Mouse (Mus musculus) neural tube, embryonic 14.5 days (tissue): ENCODE measurements around the gene Nkd1. TPM values are rescaled to one million over a fixed set of nuclear protein-coding genes. Genes with fewer than 3 reads are reported as not detected.
A peak's percentile ranks its signal among the peaks of the same experiment; 100 is the strongest.

Experiments used
- ATAC-seq: fragments of 200-750 bp; cut with Nextera tagmentation; 2 replicates; pipeline ENCODE4 v1.8.0; 2017; ENCODE audit warnings: low read depth, mild to moderate bottlenecking, moderate TSS enrichment, moderate library complexity
- H3K27ac ChIP-seq: fragments of 300-500 bp; sonication (generic); 2 replicates; pipeline ENCODE4 v1.5.1; 2014; ENCODE audit warnings: low read depth, mild to moderate bottlenecking, control low read depth, low read length, moderate library complexity, mixed read lengths
- H3K27me3 ChIP-seq: fragments of 300-500 bp; sonication (generic); 2 replicates; pipeline ENCODE4 v1.6.1; 2014; ENCODE audit warnings: low read length; ENCODE audit not compliant: control insufficient read depth, insufficient read depth
- H3K36me3 ChIP-seq: fragments of 300-500 bp; sonication (generic); 2 replicates; pipeline ENCODE4 v1.6.1; 2014; ENCODE audit warnings: low read length, mixed read lengths; ENCODE audit not compliant: control insufficient read depth, insufficient read depth
- H3K4me1 ChIP-seq: fragments of 300-500 bp; sonication (generic); 2 replicates; pipeline ENCODE4 v1.6.1; 2014; ENCODE audit warnings: low read length; ENCODE audit not compliant: control insufficient read depth, insufficient read depth
- H3K4me2 ChIP-seq: fragments of 300-500 bp; sonication (generic); 2 replicates; pipeline ENCODE4 v1.6.1; 2014; ENCODE audit warnings: mild to moderate bottlenecking, low read depth, low read length, control low read depth
- H3K4me3 ChIP-seq: fragments of 300-500 bp; sonication (generic); 2 replicates; pipeline ENCODE4 v1.5.1; 2014; ENCODE audit warnings: low read depth, low read length, control low read depth, mixed read lengths
- H3K9ac ChIP-seq: fragments of 300-500 bp; sonication (generic); replicated peaks from 2 replicates; pipeline ENCODE4 v1.6.1; 2014; ENCODE audit warnings: low read depth, mild to moderate bottlenecking, control low read depth, low read length, mixed read lengths
- H3K9me3 ChIP-seq: fragments of 300-500 bp; sonication (generic); 2 replicates; pipeline ENCODE4 v1.6.1; 2016; ENCODE audit warnings: low read length; ENCODE audit not compliant: control insufficient read depth
- WGBS: fragments of 180-500 bp; shearing (Covaris S2); extraction: QIAGEN DNeasy Blood & Tissue Kit; methylation state at CpG from one replicate; pipeline ENCODE4 v1.1.7; 2014; 5-methylcytosine and 5-hydroxymethylcytosine counted together
- polyA plus RNA-seq: library from polyadenylated mRNA; unstranded; fragments of >200 nt; fragmentation: Nextera tagmentation; extraction: Ambion mirVana; gene quantifications from 2 replicates; pipeline ENCODE4 v1.2.1, GENCODE M21; 2014

Nkd1 gene
- polyA plus RNA-seq, 1 experiment from 2014 or later: 29.9 TPM

- Histone ChIP-seq H3K27me3 (no peaks in the 10 kb centered on the region), H3K9ac (no peak overlapping the region), H3K4me1 (peaks cover 22% of the 10 kb centered on the region), H3K27ac (no peak overlapping the region), H3K4me3 (no peak overlapping the region), H3K4me2 (no peak overlapping the region), H3K36me3 (no peaks in the 10 kb centered on the region), H3K9me3 (no peaks in the 10 kb centered on the region)
- 70% methylated on average over 7 of the region's 7 CpGs for WGBS
- ATAC-seq: no peak
Measured at GRCm38 (mm10) chr8:88569366-88569765, 48.2 kb downstream of the Nkd1 start.

- ATAC-seq: no peak
- peaks cover 22% of the 10 kb centered on the region for H3K4me1 ChIP-seq
Measured at GRCm38 (mm10) chr8:88570293-88570998, 49.3 kb downstream of the Nkd1 start.

DNA sequence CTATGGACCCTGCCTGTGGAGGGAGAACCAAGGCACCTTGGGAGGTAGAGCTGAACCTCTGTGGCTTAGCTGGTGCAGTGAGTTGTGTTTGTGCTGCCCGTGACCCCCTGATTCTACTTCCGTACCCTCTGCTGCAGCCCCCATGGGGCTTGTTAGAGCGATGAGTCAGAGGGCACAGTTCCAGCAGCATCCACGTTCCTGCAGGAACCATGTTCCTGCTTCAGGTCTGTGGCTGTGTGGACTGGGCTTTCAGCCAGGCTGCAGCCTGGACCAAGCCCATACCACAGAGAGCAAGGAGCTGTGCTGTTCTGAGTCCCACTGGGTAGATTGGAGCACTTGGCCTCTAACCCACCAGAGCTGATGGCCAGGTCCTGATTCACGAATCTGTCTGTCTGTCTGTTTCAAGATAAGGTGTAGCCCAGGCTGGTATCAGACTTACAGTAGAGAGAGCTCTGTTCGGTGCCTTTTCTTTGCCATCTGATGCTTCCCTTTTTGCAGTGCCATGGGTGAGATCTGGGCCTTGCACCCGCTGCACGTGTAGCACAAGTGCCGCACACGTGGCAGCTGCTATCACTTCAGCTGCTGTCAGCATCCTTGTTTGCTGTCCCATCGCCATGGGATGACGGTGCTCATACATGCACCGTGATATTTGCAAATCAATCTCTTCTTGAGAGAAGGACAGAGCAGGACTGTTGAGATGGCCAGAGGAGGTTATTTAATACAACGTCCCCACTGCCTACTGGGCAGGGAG lies 50.5 kb downstream of the Nkd1 start:
- Histone ChIP-seq H3K4me2 (no peak overlapping the region), H3K9ac (no peak overlapping the region), H3K36me3 (no peaks in the 10 kb centered on the region), H3K4me3 (no peak overlapping the region), H3K27ac (no peak overlapping the region), H3K27me3 (no peaks in the 10 kb centered on the region), H3K9me3 (no peaks in the 10 kb centered on the region), H3K4me1 (peaks cover 22% of the 10 kb centered on the region)
- 72% methylated on average over 14 of the region's 14 CpGs for WGBS
- no peak for ATAC-seq

More at GRCm38 (mm10) chr8:88570293-88570998, 49.3 kb downstream of the Nkd1 start:
- no peaks in the 10 kb centered on the region for H3K36me3 ChIP-seq
- H3K9me3 ChIP-seq: no peaks in the 10 kb centered on the region
- H3K27ac ChIP-seq: no peak overlapping the region
- no peaks in the 10 kb centered on the region for H3K27me3 ChIP-seq
- H3K4me2 ChIP-seq: no peak overlapping the region
- H3K4me3 ChIP-seq: no peak overlapping the region
- no peak overlapping the region for H3K9ac ChIP-seq
- WGBS: 53% methylated on average over 10 of the region's 10 CpGs

- H3K4me2 ChIP-seq: no peak overlapping the region
- H3K4me3 ChIP-seq: no peak overlapping the region
- no peak for ATAC-seq
- H3K36me3 ChIP-seq: no peaks in the 10 kb centered on the region
- H3K9ac ChIP-seq: no peak overlapping the region
- no peaks in the 10 kb centered on the region for H3K27me3 ChIP-seq
- no peak overlapping the region for H3K27ac ChIP-seq
- 84% methylated on average over 12 of the region's 12 CpGs for WGBS
- peaks cover 22% of the 10 kb centered on the region for H3K4me1 ChIP-seq
- H3K9me3 ChIP-seq: no peaks in the 10 kb centered on the region
Measured at GRCm38 (mm10) chr8:88572185-88572909, 51.2 kb downstream of the Nkd1 start.

GRCm38 (mm10) chr8:88572941-88573645 lies 51.9 kb downstream of the Nkd1 start:
- WGBS: 80% methylated on average over 14 of the region's 14 CpGs
- no peak for ATAC-seq
- peaks cover 16% of the 10 kb centered on the region for H3K4me1 ChIP-seq

GRCm38 (mm10) chr8:88574975-88575374 lies 53.8 kb downstream of the Nkd1 start:
- Histone ChIP-seq H3K36me3 (no peaks in the 10 kb centered on the region), H3K27ac (no peak overlapping the region), H3K4me2 (no peak overlapping the region), H3K4me3 (no peak overlapping the region), H3K9me3 (no peaks in the 10 kb centered on the region), H3K27me3 (no peaks in the 10 kb centered on the region), H3K9ac (no peak overlapping the region), H3K4me1 (peaks cover 16% of the 10 kb centered on the region; the same call in 1 of the 2 replicates)
- 86% methylated on average over 5 of the region's 5 CpGs for WGBS
- no peak for ATAC-seq

More at GRCm38 (mm10) chr8:88572941-88573645, 51.9 kb downstream of the Nkd1 start:
- H3K27ac ChIP-seq: no peak overlapping the region
- H3K36me3 ChIP-seq: no peaks in the 10 kb centered on the region
- no peak overlapping the region for H3K9ac ChIP-seq
- H3K9me3 ChIP-seq: no peaks in the 10 kb centered on the region
- no peak overlapping the region for H3K4me3 ChIP-seq
- no peaks in the 10 kb centered on the region for H3K27me3 ChIP-seq
- H3K4me2 ChIP-seq: no peak overlapping the region

GRCm38 (mm10) chr8:88576351-88577142 lies 55.4 kb downstream of the Nkd1 start:
- Histone ChIP-seq H3K4me2 (no peak overlapping the region), H3K27ac (no peak overlapping the region), H3K9me3 (no peaks in the 10 kb centered on the region), H3K4me3 (no peak overlapping the region), H3K36me3 (no peaks in the 10 kb centered on the region), H3K4me1 (peaks cover 10% of the 10 kb centered on the region; the same call in 1 of the 2 replicates), H3K9ac (no peak overlapping the region), H3K27me3 (no peaks in the 10 kb centered on the region)
- WGBS: 86% methylated on average over 10 of the region's 10 CpGs
- ATAC-seq: no peak

DNA sequence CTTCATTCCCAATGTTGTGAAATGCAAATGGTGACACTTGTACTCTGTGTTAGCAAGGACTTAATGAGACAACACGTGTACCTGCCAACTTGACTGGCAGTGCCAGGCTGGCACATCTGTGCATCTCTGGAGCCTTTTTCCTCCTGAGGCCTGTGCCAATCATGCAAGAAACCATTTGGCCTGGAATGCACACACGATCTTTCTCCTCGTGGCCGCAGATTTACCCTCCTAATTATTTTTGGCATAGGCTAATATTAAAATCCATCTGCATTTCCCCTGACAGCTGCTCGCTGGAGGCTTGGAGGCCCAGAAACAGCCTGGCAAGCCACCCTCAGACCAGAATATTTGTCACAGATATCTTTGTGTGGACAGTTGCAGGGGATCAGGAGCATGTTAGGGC lies 56.5 kb downstream of the Nkd1 start:
- ATAC-seq: no peak
- Histone ChIP-seq H3K4me1 (peaks cover 6% of the 10 kb centered on the region; the same call in 1 of the 2 replicates), H3K9me3 (no peaks in the 10 kb centered on the region), H3K4me2 (no peak overlapping the region), H3K36me3 (no peaks in the 10 kb centered on the region), H3K27ac (peak overlapping the region; percentile 25; the same call in 1 of the 2 replicates), H3K4me3 (no peak overlapping the region), H3K9ac (no peak overlapping the region), H3K27me3 (no peaks in the 10 kb centered on the region)
- WGBS: 46% methylated on average over 5 of the region's 5 CpGs
